Mouse (Mus musculus) kidney, postnatal 4 days (tissue): ENCODE measurements around the gene Tmem135.
A peak's percentile ranks its signal among the peaks of the same experiment; 100 is the strongest.

Experiments
- DNase-seq, 2 experiments: peaks; one replicate each; pipeline ENCODE4 v3.0.0; 2021; ENCODE audit warnings: mixed read lengths in 2 of 2

Tmem135 gene

GRCm38 (mm10) chr7:89417707-89418106, 13.7 kb upstream of the Tmem135 start:
- no peak for DNase-seq

GRCm38 (mm10) chr7:89416027-89416426, 12.0 kb upstream of the Tmem135 start:
- no peak for DNase-seq

GRCm38 (mm10) chr7:89412094-89412493, 8.1 kb upstream of the Tmem135 start:
- no peak for DNase-seq

GRCm38 (mm10) chr7:89411346-89411745, 7.3 kb upstream of the Tmem135 start:
- peak; percentile 62 to 70 for DNase-seq

GRCm38 (mm10) chr7:89410294-89410693, 6.3 kb upstream of the Tmem135 start:
- no peak for DNase-seq

GRCm38 (mm10) chr7:89407006-89407940, 3.3 kb upstream of the Tmem135 start:
- no peak for DNase-seq

GRCm38 (mm10) chr7:89406011-89406410, 2.0 kb upstream of the Tmem135 start:
- no peak for DNase-seq

GRCm38 (mm10) chr7:89404734-89405440, 865 bp upstream of the Tmem135 start:
- peak; percentile 49 to 62 for DNase-seq

GRCm38 (mm10) chr7:89403053-89403972, 709 bp downstream of the Tmem135 start:
- DNase-seq: peak; percentile 84 to 91

GRCm38 (mm10) chr7:89401936-89402335, 2.1 kb downstream of the Tmem135 start:
- peak in 1 of 2 experiments; percentile 66 for DNase-seq

- no peak for DNase-seq
Measured at GRCm38 (mm10) chr7:89401136-89401858, 2.7 kb downstream of the Tmem135 start.

- no peak for DNase-seq
Measured at GRCm38 (mm10) chr7:89400721-89401120, 3.3 kb downstream of the Tmem135 start.

GRCm38 (mm10) chr7:89397837-89398534, 6.0 kb downstream of the Tmem135 start:
- DNase-seq: no peak

- no peak for DNase-seq
Measured at GRCm38 (mm10) chr7:89396386-89396785, 7.6 kb downstream of the Tmem135 start.

- DNase-seq: no peak
Measured at GRCm38 (mm10) chr7:89395399-89395798, 8.6 kb downstream of the Tmem135 start.

- no peak for DNase-seq
Measured at GRCm38 (mm10) chr7:89392825-89393224, 11.2 kb downstream of the Tmem135 start.

GRCm38 (mm10) chr7:89392388-89392787, 11.6 kb downstream of the Tmem135 start:
- DNase-seq: peak in 1 of 2 experiments; percentile 12

GRCm38 (mm10) chr7:89391831-89392230, 12.2 kb downstream of the Tmem135 start:
- DNase-seq: no peak

- DNase-seq: no peak
Measured at GRCm38 (mm10) chr7:89391281-89391680, 12.7 kb downstream of the Tmem135 start.

GRCm38 (mm10) chr7:89390660-89391059, 13.4 kb downstream of the Tmem135 start:
- no peak for DNase-seq

GRCm38 (mm10) chr7:89388981-89389380, 15.0 kb downstream of the Tmem135 start:
- no peak for DNase-seq
